Mouse (Mus musculus) kidney, embryonic 14.5 days (tissue): ENCODE measurements around the gene Crls1. TPM values are rescaled to one million over a fixed set of nuclear protein-coding genes. Genes with fewer than 3 reads are reported as not detected.

Experiments used
- ATAC-seq: fragments of 200-750 bp; cut with Nextera tagmentation; 2 replicates; pipeline ENCODE4 v1.8.0; 2017; ENCODE audit warnings: moderate number of reproducible peaks, mild to moderate bottlenecking, moderate TSS enrichment, moderate library complexity; ENCODE audit not compliant: low FRiP score, low TSS enrichment
- H3K27ac ChIP-seq: fragments of 300-500 bp; sonication (generic); 2 replicates; pipeline ENCODE4 v1.5.1; 2014; ENCODE audit warnings: low read depth, mild to moderate bottlenecking, low read length, moderate library complexity, mixed read lengths
- H3K27me3 ChIP-seq: fragments of 300-500 bp; sonication (generic); 2 replicates; pipeline ENCODE4 v1.6.1; 2014; ENCODE audit warnings: mild to moderate bottlenecking, low read length; ENCODE audit not compliant: control insufficient read depth, insufficient read depth
- H3K36me3 ChIP-seq: fragments of 300-500 bp; sonication (generic); 2 replicates; pipeline ENCODE4 v1.6.1; 2014; ENCODE audit warnings: low read length, mixed read lengths; ENCODE audit not compliant: control insufficient read depth, insufficient read depth
- H3K4me1 ChIP-seq: fragments of 300-500 bp; sonication (generic); 2 replicates; pipeline ENCODE4 v1.6.1; 2014; ENCODE audit warnings: low read length, mixed read lengths; ENCODE audit not compliant: control insufficient read depth, insufficient read depth
- H3K4me2 ChIP-seq: fragments of 300-500 bp; sonication (generic); replicated peaks from 2 replicates; pipeline ENCODE4 v1.6.1; 2014; ENCODE audit warnings: low read depth, mild to moderate bottlenecking, low read length
- H3K4me3 ChIP-seq: fragments of 300-500 bp; sonication (generic); 2 replicates; pipeline ENCODE4 v1.5.1; 2014; ENCODE audit warnings: mild to moderate bottlenecking, low read length
- H3K9ac ChIP-seq: fragments of 300-500 bp; sonication (generic); 2 replicates; pipeline ENCODE4 v1.6.1; 2014; ENCODE audit warnings: low read depth, mild to moderate bottlenecking, low read length, moderate library complexity
- H3K9me3 ChIP-seq: fragments of 300-500 bp; sonication (generic); 2 replicates; pipeline ENCODE4 v1.6.1; 2016; ENCODE audit warnings: low read length; ENCODE audit not compliant: control insufficient read depth
- WGBS: fragments of 180-500 bp; shearing (Covaris S2); extraction: QIAGEN DNeasy Blood & Tissue Kit; methylation state at CpG from one replicate; pipeline ENCODE4 v1.1.7; 2014; 5-methylcytosine and 5-hydroxymethylcytosine counted together
- polyA plus RNA-seq: library from polyadenylated mRNA; unstranded; fragments of >200 nt; fragmentation: Nextera tagmentation; extraction: Ambion mirVana; gene quantifications from 2 replicates; pipeline ENCODE4 v1.2.1, GENCODE M21; 2014

The Crls1 gene
- polyA plus RNA-seq, 1 experiment from 2014 or later = 16.4 TPM

GRCm38 (mm10) chr2:132856333-132856732, 9.9 kb downstream of the Crls1 start:
- Histone ChIP-seq H3K27ac (no peak overlapping the region), H3K27me3 (no peaks in the 10 kb centered on the region), H3K4me2 (no peak overlapping the region), H3K9ac (no peak overlapping the region), H3K4me1 (no peaks in the 10 kb centered on the region), H3K36me3 (peaks cover 6% of the 10 kb centered on the region; the same call in 1 of the 2 replicates), H3K9me3 (no peaks in the 10 kb centered on the region), H3K4me3 (no peak overlapping the region)
- ATAC-seq = no peak
- 89% methylated on average over 5 of the region's 5 CpGs for WGBS

- Histone ChIP-seq H3K27ac (no peak overlapping the region), H3K9me3 (no peaks in the 10 kb centered on the region), H3K4me2 (no peak overlapping the region), H3K27me3 (no peaks in the 10 kb centered on the region), H3K4me1 (no peaks in the 10 kb centered on the region), H3K36me3 (peaks cover 12% of the 10 kb centered on the region), H3K9ac (no peak overlapping the region), H3K4me3 (no peak overlapping the region)
- no peak for ATAC-seq
These were observed 14.0 kb downstream of the Crls1 start for GRCm38 (mm10) chr2:132860435-132860834.

GRCm38 (mm10) chr2:132861456-132861855, 15.0 kb downstream of the Crls1 start:
- WGBS = 93% methylated on average over 2 of the region's 2 CpGs
- Histone ChIP-seq H3K9ac (no peak overlapping the region), H3K27me3 (no peaks in the 10 kb centered on the region), H3K4me1 (no peaks in the 10 kb centered on the region), H3K36me3 (peaks cover 20% of the 10 kb centered on the region), H3K9me3 (no peaks in the 10 kb centered on the region), H3K4me2 (no peak overlapping the region), H3K4me3 (no peak overlapping the region), H3K27ac (no peak overlapping the region)
- no peak for ATAC-seq

GRCm38 (mm10) chr2:132863325-132863724, 16.9 kb downstream of the Crls1 start:
- peaks cover 27% of the 10 kb centered on the region for H3K36me3 ChIP-seq
- no peaks in the 10 kb centered on the region for H3K27me3 ChIP-seq
- H3K4me2 ChIP-seq = no peak overlapping the region
- ATAC-seq = no peak
- H3K27ac ChIP-seq = no peak overlapping the region
- 96% methylated on average over 2 of the region's 2 CpGs for WGBS
- H3K9me3 ChIP-seq = no peaks in the 10 kb centered on the region
- no peak overlapping the region for H3K4me3 ChIP-seq
- no peak overlapping the region for H3K9ac ChIP-seq
- no peaks in the 10 kb centered on the region for H3K4me1 ChIP-seq

GRCm38 (mm10) chr2:132867521-132867920, 21.1 kb downstream of the Crls1 start:
- Histone ChIP-seq H3K9ac (no peak overlapping the region), H3K36me3 (peaks cover 27% of the 10 kb centered on the region), H3K27ac (no peak overlapping the region), H3K4me1 (no peaks in the 10 kb centered on the region), H3K4me2 (no peak overlapping the region), H3K4me3 (no peak overlapping the region), H3K9me3 (no peaks in the 10 kb centered on the region), H3K27me3 (no peaks in the 10 kb centered on the region)
- ATAC-seq = no peak
- WGBS = 81% methylated on average over 5 of the region's 5 CpGs

GRCm38 (mm10) chr2:132869682-132870081, 23.2 kb downstream of the Crls1 start:
- Histone ChIP-seq H3K27ac (no peak overlapping the region), H3K4me3 (no peak overlapping the region), H3K4me1 (no peaks in the 10 kb centered on the region), H3K9ac (no peak overlapping the region), H3K27me3 (no peaks in the 10 kb centered on the region), H3K4me2 (no peak overlapping the region), H3K36me3 (peaks cover 16% of the 10 kb centered on the region; the same call in 1 of the 2 replicates), H3K9me3 (no peaks in the 10 kb centered on the region)
- 0 out of 2 replicates have a peak, but pooled peaks have one; percentile 32 for ATAC-seq
- WGBS = 90% methylated on average over 5 of the region's 5 CpGs

GRCm38 (mm10) chr2:132870286-132870685, 23.8 kb downstream of the Crls1 start:
- Histone ChIP-seq H3K27me3 (no peaks in the 10 kb centered on the region), H3K4me3 (no peak overlapping the region), H3K9me3 (no peaks in the 10 kb centered on the region), H3K9ac (no peak overlapping the region), H3K36me3 (peaks cover 16% of the 10 kb centered on the region; the same call in 1 of the 2 replicates), H3K4me1 (no peaks in the 10 kb centered on the region), H3K4me2 (no peak overlapping the region), H3K27ac (no peak overlapping the region)
- 81% methylated on average over 4 of the region's 4 CpGs for WGBS
- no peak for ATAC-seq

GRCm38 (mm10) chr2:132871663-132872062, 25.2 kb downstream of the Crls1 start:
- 68% methylated on average over 3 of the region's 3 CpGs for WGBS
- peaks cover 6% of the 10 kb centered on the region; the same call in 1 of the 2 replicates for H3K36me3 ChIP-seq
- ATAC-seq = no peak
- H3K27ac ChIP-seq = no peak overlapping the region
- H3K4me2 ChIP-seq = no peak overlapping the region
- no peaks in the 10 kb centered on the region for H3K9me3 ChIP-seq
- no peak overlapping the region for H3K4me3 ChIP-seq
- H3K9ac ChIP-seq = no peak overlapping the region
- H3K4me1 ChIP-seq = no peaks in the 10 kb centered on the region
- no peaks in the 10 kb centered on the region for H3K27me3 ChIP-seq

- 85% methylated on average over 10 of the region's 10 CpGs for WGBS
- H3K4me2 ChIP-seq = no peak overlapping the region
- H3K4me3 ChIP-seq = no peak overlapping the region
- no peaks in the 10 kb centered on the region for H3K9me3 ChIP-seq
- no peaks in the 10 kb centered on the region for H3K36me3 ChIP-seq
- no peak for ATAC-seq
- no peak overlapping the region for H3K9ac ChIP-seq
- H3K27me3 ChIP-seq = peaks cover 10% of the 10 kb centered on the region
- no peak overlapping the region for H3K27ac ChIP-seq
- 0 out of 2 replicates have a peak, but pooled peaks cover under 1% of the 10 kb centered on the region for H3K4me1 ChIP-seq
These were observed 27.3 kb downstream of the Crls1 start for GRCm38 (mm10) chr2:132873657-132874326.
